Mouse (Mus musculus): ENCODE results near the gene Otud7a.

- no peak for TF ChIP-seq CTCF (IDR thresholded peaks at IDR 0.05; ENCODE audit: extremely low read depth, insufficient read depth, insufficient read length, insufficient replicate concordance)
- no peak for TF ChIP-seq POLR2A (IDR thresholded peaks at IDR 0.05; ENCODE audit: low read depth, low read length)
Observed at GRCm38 (mm10) chr7:63556324-63556723, 111.8 kb downstream of the Otud7a start.
